Mouse (Mus musculus): ENCODE data around the gene Flna.
"Not testable (repeated sequence)": the region's sequence is repeated elsewhere in the genome, so short reads cannot be mapped to it uniquely, and the experiment has no call there.

Flna gene

DNA sequence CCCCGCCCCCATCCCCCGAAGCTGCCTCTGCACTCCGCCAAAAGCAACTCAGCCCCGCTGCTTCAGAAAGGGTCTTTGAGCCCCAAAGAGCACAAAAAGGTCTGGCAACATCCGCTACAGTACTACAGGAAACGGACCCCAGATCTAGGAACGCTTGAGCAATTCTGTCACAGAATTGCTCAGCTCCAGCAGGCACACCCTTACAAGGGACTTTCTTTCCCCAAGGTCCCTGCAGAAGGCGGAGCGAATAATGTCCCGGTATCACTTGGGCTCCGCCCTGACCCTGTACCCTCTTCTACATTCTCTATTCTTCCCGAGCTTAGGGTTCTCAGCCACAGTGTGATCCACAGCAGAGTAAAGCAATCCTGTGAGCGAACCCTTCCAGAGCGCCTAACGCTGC is 2.9 kb downstream of the Flna start:
- peak in 1 of 2 experiments; percentile 51 for DNase-seq (ENCODE audit: inconsistent age in 2 of 2, low spot score in 1 of 2)

- peak; percentile 89 to 95 for DNase-seq (ENCODE audit: inconsistent age in 2 of 2, low spot score in 1 of 2)
These were observed 3.4 kb downstream of the Flna start for GRCm38 (mm10) chrX:74246213-74246681.

GRCm38 (mm10) chrX:74245687-74246086 is 3.9 kb downstream of the Flna start:
- DNase-seq (ENCODE audit: inconsistent age in 2 of 2, low spot score in 1 of 2) = peak; percentile 79 to 87

GRCm38 (mm10) chrX:74245107-74245506 is 4.5 kb downstream of the Flna start:
- DNase-seq (ENCODE audit: inconsistent age in 2 of 2, low spot score in 1 of 2) = no peak

DNA sequence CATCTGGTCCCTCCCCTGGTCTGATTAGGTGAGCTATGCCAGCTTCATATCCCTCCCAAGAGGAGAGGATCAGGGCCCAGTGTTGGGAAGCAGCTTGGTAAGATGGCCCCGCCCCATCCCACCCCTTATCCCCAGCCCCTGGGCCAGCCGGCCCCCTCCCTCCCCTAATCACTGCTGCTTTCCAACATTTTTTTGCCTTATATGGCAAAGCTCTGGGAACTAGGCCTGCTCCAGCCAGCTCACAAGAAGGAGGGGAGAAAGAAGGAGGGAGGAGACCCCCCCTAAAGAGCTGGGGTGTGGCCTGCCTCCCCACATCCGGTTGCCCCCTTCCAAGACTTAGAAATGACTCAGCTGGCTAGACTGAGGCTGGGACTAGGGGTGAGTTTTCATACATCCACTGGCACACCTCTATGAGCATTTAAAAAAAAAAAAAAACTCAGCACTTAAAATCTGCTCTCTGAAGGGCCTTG is 5.0 kb downstream of the Flna start:
- peak; percentile 64 to 67 for DNase-seq (ENCODE audit: inconsistent age in 2 of 2, low spot score in 1 of 2)

- DNase-seq (ENCODE audit: inconsistent age in 2 of 2, low spot score in 1 of 2) = peak; percentile 13 to 46
These were observed 5.8 kb downstream of the Flna start for GRCm38 (mm10) chrX:74243807-74244206.

- DNase-seq (ENCODE audit: inconsistent age in 2 of 2, low spot score in 1 of 2) = no peak
These were observed 6.2 kb downstream of the Flna start for GRCm38 (mm10) chrX:74243396-74243795.

DNA sequence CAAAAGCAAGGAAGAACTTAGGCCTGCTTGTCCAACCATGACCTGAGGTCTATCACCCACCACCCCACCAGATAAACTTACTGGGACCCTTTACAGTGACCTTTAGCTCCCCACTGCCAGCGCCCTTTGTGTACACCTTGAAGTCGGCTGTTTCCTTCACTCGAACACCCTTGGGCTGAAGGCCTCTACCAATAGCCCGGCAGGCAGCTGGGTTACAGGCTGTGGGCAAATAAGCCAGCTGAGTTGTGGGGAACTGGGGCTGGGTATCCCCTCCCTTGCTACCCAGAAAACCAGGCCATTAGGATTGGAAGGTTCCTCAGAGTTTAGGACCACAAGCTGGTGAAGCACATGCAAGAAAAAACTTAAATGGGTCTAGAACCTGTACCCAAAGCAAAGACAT is 9.3 kb downstream of the Flna start:
- no peak for DNase-seq (ENCODE audit: inconsistent age in 2 of 2, low spot score in 1 of 2)

- DNase-seq (ENCODE audit: inconsistent age in 2 of 2, low spot score in 1 of 2) = no peak
These were observed 16.4 kb downstream of the Flna start for GRCm38 (mm10) chrX:74233196-74233595.

DNA sequence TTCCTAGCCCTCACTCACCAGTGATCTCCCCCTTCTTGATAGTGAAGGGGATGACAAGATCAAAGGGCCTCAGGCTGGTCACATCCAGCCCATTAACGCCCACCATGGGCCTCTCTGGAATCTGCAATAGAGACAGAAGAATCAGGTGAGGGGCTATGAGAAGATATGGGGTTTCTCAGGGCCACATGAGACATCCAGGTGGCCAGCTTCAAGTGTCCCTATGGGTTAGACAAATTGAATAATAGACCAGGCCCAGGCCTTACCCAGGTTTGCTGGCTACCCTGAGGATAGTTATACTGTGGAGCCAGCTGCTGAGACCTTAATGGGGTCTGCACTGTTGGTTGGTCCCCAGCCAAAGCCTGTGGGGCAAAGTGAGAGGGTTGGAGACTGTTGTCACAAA is 19.6 kb downstream of the Flna start:
- DNase-seq (ENCODE audit: inconsistent age in 2 of 2, low spot score in 1 of 2) = no peak

DNA sequence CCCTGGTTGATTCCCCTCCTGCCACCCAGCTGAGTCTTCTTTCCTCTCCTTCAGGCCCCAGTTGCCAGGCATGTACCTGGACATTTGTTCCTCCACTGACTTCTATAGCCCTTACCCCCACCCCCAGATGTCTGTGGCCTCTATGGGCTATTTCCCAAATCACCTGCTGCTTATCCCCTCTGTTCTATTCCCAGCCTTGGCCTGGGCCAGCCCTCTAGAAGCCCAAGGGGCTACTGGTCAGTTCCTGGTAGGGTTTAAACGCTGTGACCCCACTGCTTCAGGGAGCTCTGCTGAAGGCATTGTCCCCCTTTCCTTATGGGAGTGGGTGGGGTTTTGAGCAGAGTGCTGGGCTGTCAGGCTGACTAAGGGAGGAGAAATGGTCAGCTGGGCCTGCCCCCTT is 29.5 kb downstream of the Flna start:
- not testable (repeated sequence) for DNase-seq (ENCODE audit: inconsistent age in 2 of 2, low spot score in 1 of 2)

DNA sequence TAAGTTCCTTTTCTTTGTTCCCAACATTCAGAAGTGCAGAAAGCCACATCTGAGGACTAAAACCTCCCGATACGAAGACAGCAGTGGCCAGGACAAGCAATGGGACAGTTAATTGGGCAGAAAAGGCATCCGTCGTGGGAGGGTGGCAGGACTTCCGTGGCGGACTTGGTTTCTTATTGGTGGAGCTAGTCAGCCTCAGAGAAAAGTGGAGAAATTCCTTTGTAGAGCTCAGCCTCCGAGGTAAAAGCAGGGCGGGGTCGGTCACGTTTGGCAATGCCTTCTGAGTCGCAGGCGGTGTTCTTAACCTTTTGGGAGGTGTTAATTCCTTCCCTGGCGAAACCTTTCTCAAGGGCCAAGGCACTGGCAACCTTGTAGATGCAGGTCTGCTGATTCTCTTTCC is 30.2 kb downstream of the Flna start:
- peak in 1 of 2 experiments; percentile 22 for DNase-seq (ENCODE audit: inconsistent age in 2 of 2, low spot score in 1 of 2)

DNA sequence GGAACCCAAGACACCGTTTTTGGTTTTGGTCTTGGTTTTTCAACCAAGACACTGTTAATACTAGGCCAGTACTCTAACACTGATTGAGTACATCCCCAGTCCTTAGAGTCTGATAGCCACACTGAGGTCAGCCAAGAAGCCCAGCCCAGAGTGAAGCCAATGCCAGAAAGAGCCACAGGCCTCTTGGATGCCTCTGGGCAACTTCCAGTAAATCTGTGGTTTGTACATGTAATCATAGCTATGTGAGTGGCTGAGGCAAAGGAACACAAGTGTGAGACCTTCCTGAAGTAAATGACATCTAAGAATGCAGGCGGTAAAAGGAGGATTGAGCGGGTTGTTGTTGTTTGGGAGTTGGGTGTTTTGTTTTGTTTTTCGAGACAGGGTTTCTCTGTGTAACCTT is 31.1 kb downstream of the Flna start:
- DNase-seq (ENCODE audit: inconsistent age in 2 of 2, low spot score in 1 of 2) = peak in 1 of 2 experiments; percentile 20

- DNase-seq (ENCODE audit: inconsistent age in 2 of 2, low spot score in 1 of 2) = no peak
These were observed 46.1 kb downstream of the Flna start for GRCm38 (mm10) chrX:74203556-74203955.

- DNase-seq (ENCODE audit: inconsistent age in 2 of 2, low spot score in 1 of 2) = no peak
These were observed 72.7 kb downstream of the Flna start, which contains the start of gene Tktl1 for GRCm38 (mm10) chrX:74176959-74177358. Tktl1 (plus strand) TSS chrX:74177259.
